Mouse (Mus musculus): ENCODE results near the gene Tfcp2.

Tfcp2 gene

DNA sequence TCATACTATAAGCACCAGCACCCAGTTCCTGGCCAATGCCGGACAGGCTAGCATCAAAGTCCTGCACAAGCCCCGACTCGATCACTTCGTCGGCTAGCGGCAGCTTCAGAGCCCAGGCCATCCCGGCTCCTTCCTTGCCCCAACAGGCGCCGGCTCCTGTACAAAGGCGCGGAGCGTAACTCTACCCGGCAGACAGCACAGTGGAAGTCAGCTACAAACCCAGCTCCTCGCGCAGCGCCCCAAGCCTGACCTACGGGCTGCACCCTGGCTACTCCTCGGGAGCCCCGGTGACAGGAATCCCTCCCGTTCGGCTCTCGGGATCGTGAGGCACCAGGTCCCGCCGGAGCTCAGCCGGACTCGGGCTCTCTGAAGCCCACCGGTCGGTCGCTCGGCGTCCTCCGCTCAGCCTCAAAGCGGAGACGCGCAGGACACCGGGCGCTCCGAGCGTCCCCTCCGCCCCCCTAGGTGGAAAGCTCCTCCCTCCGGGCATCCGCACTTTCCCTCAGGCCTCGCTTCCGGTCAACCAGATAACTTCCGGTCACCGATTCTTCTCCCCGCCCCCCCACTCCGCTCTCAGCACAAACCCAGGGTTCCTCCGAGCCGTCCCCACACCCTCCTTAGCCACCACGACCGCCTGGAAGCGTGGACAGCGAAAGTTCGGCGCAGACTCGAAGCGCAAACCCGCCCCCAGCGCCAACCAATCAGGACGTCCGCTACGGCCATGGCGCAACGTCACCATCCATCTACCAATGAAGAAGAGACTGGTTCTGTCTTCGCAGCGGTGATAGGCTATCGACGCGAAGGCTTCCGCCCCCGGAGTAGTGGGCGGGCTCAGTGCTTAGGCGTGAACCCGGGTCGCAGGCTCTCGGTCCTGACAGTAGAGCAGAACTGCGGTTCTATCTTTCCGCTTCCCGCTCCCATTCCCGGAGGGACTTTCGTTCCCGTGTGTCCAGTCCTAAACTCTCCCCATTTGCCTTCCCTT, at the start of gene Tfcp2:
Gene Tfcp2 (minus strand): TSS at position 683 of the 982 bp plus-strand sequence.
- peak; percentile 98 for DNase-seq (ENCODE audit: low spot score in 2 of 2)

DNA sequence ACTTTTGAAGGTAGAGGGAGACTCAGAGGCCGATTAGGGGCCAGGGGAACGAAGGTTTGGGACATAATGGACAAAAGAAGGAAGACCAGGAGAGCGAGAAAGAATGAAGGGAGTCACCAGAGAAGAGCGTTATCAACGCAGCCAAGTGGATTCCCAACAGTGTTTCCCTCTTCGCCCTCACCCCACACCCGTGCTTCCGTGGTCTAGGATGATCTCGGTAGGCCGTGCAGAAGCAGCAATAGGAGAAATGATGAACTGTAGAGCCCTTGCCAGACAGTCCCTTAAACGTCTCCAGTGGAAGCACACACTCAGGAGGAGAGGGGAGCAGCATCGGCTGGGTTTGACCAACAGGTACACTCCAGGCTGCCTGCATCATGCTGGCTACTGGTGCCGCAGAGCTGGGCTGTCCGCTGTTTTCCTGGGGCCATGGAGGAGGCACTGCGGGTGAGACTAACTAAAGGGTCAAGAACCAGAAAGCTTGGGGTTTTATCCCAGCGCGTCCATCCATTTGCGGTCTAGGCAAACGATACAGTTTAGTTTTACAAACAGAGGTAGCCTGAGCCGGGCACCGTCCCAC, 49.0 kb upstream of the Tfcp2 start:
- no peak for DNase-seq (ENCODE audit: low spot score in 2 of 2)

DNA sequence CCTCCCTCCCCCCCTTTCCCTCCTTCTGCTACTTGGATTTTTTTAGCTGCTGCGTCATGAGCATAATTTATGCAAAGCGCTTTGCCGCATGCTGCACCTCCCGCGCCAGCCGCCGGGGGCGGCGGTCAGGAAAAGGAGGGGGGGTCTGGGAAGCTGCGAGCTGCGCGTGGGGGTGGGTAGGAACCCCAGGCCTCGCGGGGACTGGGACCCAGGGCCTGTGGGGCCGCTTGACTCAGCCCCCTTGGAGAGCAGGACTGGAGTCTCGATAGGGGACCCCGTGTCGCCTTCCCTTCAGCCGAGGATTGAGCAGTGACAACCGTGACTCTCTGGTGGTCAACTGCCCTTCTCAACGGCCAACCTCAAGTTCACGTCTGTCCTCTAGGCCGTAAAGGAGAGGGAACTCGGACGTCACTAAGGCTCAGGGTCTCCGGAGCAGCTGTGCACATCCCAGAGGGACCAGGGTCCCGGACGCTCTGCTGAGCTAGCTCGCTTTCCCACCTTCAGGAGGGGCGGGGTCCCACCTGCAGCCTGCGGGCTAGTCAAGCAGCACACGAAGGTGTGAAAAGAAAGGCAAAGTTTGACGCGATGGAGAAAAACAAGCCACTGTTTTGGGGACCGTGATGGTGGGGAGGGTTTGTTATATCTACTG, 48.4 kb upstream of the Tfcp2 start:
- DNase-seq (ENCODE audit: low spot score in 2 of 2), result peak; percentile 68 to 77

DNA sequence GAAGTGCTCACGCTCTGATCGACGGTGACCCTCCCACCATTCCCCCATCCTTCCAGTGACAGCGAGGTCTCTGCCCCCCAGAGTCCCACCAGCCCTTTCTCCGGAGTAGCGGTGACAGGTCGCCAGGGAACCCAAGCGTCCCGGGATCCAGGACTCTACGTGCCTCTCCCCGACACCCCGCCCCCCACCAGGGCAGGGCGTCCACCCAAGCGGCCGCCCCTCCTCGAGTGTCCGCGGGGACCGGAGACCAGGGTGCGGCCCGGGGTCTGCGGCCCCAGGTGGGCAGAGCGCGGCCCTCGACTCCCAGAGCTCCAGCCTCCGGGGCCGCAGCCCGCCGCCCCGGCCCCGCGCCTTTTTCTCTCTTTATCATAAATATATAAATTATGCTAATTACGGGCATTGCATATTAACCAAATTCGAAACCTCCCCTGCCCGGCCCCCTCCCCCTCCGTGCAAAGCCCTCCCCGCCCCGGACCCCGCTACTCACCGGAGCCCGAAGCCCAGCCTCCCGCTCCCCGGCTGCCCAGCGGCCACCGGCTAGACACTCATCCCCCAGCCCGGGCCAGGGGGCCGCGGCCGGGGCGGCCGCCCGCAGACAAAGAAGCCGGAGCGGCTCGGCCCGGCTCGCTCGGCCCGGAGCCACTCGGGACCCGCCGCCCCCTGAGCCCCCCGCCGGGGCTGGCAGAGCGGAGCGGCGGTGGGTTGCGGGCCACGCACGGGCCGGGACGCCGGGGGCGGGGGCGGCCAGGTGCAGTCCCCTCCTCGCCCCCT, 47.7 kb upstream of the Tfcp2 start, which contains the start of gene Pou6f1:
Gene Pou6f1 (minus strand): TSS at position 709 of the 771 bp plus-strand sequence.
- DNase-seq (ENCODE audit: low spot score in 2 of 2), result peak in 1 of 2 experiments; percentile 36

DNA sequence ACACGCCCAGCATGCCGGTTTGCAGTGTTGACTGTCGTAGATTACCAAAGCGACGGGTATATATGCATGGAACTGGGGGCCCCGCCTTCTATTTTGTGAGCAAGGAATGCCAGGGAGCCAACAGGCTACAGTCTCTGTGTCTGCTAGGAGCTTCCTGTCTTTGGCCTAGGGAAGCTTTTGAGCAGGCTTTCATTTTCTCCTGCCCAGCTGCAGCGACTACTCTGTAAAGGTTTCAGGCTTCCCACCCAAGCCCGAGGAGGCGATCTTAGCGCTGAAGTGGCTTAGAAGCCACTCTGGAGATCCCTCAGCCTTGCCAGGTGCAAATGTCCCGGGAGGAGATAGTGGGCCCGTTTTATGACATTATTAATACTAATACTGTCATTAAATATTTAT, 47.1 kb upstream of the Tfcp2 start:
- no peak for DNase-seq (ENCODE audit: low spot score in 2 of 2)

DNA sequence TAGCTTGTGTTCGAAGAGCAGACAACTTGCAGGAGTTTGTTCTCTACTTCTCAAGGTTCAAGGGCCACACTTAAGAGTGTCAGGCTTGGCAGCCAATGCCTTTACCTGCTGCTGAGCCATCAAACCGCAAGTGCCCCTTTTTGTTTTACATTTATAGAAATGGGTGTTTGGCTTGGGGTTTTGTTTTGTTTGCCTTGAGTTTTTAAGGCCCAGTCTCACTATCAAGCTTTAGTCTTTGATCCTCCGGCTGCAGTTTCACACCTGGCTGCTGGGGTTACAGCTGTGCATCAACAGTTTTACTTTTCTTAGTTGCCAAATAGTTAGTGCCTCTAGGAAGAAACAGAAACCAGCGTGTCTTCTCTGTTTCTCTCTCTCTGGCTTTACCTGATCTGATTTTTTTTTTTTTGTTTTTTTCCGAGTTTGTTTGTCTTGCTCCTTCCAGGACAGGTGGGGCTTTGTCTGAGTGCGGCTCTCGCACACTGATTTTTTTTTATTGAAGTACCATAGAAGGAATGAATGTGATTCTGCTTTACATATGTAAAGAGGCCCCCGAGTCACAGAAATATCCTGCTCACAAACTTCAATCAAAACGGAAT, 46.6 kb upstream of the Tfcp2 start:
- no peak for DNase-seq (ENCODE audit: low spot score in 2 of 2)

DNA sequence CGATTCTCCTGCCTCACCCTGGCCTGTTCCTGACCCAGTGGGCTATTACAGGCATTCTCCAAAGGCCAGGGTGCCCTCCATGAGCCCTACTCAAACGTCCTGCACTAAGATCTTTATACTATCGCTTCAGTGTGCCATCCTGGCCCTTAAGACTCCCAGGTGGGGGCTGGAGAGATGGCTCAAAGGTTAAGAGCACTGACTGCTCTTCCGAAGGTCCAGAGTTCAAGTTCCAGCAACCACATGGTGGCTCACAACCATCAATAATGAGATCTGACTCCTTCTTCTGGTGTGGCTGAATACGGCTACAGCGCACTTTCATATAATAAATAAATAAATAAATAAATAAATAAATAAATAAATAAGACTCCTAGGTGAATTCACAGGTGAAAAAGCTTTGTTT, 41.0 kb upstream of the Tfcp2 start:
- no peak for DNase-seq (ENCODE audit: low spot score in 2 of 2)

DNA sequence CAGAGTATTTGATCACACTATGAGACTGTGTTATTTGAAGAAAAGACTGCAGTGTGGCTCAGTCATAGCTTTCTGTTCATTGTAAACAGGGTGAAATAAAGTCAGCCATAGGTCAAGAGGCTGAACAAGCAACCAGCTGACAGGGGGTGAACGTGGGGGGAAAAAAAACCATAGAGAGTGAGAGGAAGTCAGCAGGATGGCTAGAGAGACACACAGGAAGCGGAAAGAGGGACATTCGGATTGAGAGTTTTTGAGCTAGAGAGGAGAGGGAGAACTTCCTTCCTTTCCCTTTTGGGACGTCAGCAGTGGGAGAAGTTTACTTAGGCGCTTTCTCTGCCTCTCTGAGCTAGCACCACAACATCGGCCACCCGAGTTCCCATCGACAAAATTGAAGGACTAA, 38.6 kb upstream of the Tfcp2 start:
- DNase-seq (ENCODE audit: low spot score in 2 of 2), result no peak

DNA sequence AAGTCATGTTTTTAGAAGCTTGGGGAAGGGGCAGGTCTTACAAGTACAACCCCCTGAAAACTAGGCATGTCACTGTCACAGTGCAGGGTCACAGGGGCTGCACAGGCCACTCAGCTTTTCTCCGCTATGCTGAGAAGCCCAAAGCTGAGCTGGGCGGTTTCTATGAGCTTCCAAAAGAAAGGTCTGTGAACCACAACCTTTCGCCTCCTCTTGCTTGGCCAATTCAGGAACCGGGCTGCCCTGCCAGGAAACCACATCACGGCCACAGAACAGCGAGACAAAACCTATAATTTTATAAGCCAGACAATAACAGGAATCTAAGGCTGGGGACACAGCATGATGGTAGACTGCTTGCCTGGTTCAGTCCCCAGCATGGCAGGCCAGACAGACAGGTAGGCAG, 36.5 kb upstream of the Tfcp2 start:
- no peak for DNase-seq (ENCODE audit: low spot score in 2 of 2)

DNA sequence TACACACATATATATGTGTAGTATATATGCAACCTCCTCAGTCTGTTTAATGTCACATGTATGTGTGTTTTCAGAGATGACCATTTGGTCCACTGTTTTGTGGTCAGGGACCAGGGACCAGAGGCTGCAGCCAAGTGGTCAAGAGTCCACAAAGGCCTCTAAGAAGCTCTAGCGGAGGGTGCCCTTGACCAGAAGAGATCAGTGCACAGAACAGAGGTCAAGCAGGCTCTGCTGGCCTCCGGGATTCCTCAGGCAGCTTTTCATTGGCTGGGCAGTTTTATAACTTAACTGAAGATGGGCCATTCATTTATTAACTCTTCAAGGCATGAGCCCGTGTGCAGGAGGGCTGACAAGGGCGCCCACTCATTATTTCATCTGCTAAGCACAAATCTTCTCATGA, 35.4 kb upstream of the Tfcp2 start:
- DNase-seq (ENCODE audit: low spot score in 2 of 2), result no peak

DNA sequence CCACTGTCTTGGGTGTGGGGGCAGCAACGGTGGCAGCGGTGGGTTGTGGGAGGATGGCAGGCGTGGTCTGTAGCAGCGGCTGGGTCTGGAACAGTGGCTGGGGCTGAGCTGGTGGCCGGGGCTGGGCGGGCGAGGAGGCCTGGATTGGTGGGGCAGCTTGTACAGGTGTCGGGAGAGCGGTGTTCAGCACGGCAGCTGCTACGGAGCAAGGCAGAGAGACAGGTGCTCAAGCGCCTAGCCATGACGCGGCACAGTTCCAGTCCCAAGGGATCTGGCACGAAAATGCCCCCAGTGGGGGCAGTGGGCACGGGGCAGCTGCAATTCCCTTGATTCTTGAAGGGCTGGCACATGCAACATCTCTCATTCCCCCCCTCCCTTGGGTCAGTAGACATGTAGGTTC, 34.1 kb upstream of the Tfcp2 start:
- no peak for DNase-seq (ENCODE audit: low spot score in 2 of 2)

DNA sequence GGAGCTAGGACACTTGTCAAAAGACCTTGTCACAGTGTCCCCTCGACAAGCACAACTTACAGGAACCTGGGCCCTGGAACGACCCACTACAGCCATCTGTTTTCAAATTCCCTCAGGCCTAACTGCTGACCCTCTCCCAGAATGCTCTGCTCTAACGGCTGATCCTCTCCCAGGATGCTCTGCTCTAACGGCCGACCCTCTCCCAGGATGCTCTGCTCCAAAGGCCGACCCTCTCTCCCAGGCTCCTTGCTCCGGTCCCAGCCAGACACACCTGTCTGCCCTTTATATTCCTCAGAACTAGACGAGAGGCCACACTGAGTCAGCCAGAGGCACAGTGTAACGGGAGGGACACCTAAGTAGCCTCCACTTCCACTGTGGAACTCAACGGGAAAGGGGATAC, 28.3 kb upstream of the Tfcp2 start:
- no peak for DNase-seq (ENCODE audit: low spot score in 2 of 2)

DNA sequence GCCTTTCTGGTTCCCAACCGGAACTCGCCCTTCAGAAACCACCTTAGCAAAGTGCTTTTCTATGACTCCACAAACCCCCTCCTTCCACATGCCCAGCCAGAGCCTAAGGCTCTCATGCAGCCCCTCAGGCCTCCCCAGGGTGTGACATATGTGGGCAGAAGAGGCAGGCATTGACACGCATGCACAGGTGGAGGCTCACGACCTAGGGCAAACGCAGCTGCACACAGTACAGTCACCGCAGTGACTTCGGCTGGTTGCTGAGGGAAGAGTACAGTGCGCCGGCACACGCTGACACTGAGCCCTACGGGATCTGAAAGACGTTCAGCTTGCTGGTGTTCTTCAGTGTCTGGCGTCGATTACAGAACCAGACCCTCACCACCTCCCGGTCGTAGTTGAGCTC, 26.2 kb upstream of the Tfcp2 start:
- no peak for DNase-seq (ENCODE audit: low spot score in 2 of 2)

DNA sequence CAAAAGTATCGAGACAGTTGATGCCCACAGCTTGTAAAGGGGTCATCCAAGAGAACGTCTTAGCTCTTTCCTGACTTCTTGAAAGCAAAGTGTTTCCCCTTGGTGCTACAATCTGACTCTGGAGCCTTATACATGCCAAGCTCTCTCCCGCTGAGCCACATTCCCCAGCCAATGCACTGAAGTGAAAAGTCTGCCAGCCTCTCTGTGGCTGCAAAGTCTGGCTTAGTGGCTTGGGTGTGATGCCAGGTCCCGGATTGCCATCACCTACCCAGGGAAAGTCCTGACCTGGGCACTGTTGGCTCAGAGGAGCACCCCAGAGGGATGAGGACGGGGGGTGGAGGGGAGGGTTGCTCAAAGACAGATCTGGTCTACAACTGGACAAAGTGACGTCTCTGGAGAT, 25.0 kb upstream of the Tfcp2 start:
- no peak for DNase-seq (ENCODE audit: low spot score in 2 of 2)

DNA sequence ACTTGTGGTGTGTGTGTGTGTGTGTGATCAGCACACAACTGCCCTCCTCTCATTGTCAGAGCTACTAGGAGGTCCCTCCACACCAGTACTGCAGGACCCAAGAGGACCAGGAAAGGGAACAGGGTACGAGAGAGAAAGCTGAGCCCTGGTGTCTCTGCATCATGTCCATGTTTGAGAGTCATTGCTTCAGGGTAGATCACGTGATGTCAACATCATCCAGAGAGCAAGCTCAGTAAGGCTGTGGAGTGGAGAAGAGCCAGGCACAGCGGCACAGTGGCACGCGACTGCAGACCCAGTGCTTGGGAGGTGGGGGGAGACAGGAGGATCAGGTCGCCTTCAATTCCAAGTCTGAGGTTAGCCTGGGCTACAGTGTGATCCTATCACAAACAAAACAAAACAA, 24.6 kb upstream of the Tfcp2 start:
- DNase-seq (ENCODE audit: low spot score in 2 of 2), result no peak

DNA sequence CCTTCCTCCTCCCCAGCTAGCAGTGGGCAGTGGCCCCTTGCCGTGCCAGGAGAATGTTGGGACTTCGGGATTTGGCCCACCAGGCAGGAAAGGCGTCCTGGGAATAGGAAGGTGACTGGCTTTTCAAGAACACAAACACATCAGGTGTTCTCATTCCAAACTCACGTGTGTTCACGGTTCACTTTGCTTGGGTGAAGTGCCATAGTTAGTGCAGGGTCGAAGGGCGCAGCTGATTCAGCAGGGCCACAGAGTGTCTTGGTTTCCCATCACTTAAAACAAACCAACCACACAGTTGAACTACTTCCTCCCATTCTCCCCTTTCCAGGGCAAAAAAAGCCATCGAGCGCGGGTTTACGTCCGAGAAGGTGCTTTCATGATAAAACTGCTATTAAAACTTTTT, 23.6 kb upstream of the Tfcp2 start:
- DNase-seq (ENCODE audit: low spot score in 2 of 2), result no peak

DNA sequence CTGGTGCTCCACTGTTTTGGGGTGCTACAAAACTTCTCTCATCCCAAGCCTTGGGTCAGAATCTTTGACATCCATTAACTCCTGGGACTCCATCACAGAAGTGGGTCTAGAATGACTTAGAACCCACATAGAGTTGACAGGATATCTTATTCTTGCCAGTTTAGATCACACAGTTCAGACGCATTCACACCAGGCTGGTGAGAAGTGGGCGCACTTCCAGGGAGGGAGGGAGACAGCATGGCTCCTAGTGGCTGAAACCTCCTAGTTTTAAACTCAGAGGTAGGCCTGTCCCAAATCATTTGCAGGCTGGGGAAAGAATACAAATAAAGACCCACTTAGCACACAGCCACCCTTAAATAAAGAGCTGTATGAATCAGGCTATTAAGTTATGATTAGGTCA, 22.6 kb upstream of the Tfcp2 start:
- DNase-seq (ENCODE audit: low spot score in 2 of 2), result no peak

DNA sequence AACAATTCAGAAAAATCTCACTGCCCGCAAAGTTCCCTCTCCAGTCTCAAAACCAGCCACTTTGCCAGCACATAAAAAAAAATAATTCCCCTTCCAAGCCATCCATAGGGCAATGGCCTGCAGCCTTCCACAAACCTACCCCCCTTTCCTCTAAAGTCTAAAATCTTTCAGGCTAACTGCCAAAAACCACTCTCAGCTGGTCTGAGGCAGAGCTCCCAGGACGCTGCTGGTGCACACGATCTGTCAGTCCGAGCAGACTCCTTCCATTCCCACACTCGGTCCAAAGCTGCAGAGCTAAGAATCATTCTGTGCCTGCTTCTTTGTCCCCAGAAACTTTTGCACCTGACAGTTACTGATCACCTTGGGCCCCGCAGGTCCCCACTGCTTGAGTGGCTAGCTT, 22.1 kb upstream of the Tfcp2 start:
- DNase-seq (ENCODE audit: low spot score in 2 of 2), result no peak

DNA sequence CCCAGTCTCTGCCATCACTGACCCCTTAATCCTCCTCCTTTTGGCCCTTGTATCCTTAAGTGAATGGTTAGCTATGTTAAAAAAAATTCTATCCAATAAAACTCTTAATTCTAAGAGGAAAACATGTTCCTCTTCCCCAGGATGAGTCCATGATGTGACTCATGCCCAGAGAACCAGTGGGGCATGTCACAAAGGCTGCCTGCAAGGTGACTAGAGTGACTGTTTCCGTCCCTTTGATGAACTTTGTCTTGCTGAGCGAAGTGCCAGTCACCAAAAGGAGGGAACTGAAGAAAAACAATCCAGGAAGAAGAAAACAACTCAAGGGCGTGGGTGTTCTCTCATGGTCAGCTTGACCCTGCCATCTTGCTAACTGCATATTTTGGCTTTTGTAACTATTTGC, 17.4 kb upstream of the Tfcp2 start:
- DNase-seq (ENCODE audit: low spot score in 2 of 2), result no peak

DNA sequence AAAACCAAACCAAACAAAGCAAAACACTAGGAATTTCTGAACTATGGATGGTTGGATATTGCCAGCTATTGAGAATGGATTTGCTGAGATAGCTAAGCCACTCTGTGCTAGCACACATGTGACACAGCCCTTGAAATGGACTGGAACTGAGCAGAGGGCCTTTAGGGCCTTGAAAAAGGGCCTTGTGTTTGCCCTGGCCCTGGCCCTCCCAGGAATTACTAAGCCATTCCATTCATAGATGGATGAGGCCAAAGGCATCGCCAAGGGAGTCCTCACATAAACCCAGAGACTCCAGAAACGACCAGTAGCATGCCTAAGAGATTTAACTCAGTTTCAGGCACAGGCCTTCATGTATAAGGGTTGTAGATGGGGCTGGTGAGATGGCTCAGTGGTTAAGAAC, 14.7 kb upstream of the Tfcp2 start:
- DNase-seq (ENCODE audit: low spot score in 2 of 2), result no peak

DNA sequence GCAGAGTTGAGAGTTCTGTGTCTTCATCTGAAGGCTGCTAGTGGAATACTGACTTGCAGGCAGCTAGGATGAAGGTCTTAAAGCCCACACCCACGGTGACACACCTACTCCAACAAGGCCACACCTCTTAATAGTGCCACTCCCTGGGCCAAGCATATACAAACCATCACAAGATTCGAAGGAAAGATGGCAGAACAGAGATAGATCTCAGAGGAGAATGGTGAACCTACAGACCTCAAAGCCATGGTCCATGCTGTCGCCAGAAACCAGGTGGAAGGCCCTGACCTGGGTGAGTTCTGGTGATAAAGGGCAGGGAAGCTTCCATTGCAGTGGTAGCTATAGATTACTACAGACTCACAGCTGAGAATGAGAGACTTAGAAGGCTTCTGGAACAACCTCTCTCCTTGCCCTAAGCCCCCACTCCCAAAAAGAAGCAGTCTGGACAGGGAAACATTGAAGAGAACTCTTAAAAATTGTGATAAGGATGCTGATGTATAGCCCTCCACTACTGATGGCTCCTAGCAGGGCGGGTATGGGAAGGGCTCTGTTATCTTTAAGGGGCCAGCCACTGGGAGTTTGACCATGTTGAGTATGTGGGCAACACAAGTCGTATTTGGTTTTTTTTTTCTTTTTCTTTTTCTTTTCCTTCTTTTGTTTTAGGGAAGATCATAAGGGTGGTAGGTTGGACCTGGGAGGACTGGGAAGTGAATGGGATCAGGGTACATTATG, 6.1 kb upstream of the Tfcp2 start:
- DNase-seq (ENCODE audit: low spot score in 2 of 2), result no peak

All from urinary bladder, postnatal 4 days (tissue).